Mouse (Mus musculus) embryo, embryonic 11.5 days (tissue): ENCODE measurements at regions not wholly inside any gene's neighbourhood (a gene's known extent, or its start where the extent isn't known, plus 50 kb on each side); places are given as distances from the start of the nearest gene placed in this dataset.
A peak's percentile ranks its signal among the peaks of the same experiment; 100 is the strongest.
"Not testable (repeated sequence)": the region's sequence is repeated elsewhere in the genome, so short reads cannot be mapped to it uniquely, and the experiment has no call there.

ENCODE experiments used
- DNase-seq: peaks from one replicate; pipeline ENCODE4 v3.0.0-alpha.2; 2012; ENCODE audit warnings: low read depth, low spot score

GRCm38 (mm10) chr15:87818566-87818965 is 274.5 kb downstream of the Fam19a5 start:
- DNase-seq = no peak

DNA sequence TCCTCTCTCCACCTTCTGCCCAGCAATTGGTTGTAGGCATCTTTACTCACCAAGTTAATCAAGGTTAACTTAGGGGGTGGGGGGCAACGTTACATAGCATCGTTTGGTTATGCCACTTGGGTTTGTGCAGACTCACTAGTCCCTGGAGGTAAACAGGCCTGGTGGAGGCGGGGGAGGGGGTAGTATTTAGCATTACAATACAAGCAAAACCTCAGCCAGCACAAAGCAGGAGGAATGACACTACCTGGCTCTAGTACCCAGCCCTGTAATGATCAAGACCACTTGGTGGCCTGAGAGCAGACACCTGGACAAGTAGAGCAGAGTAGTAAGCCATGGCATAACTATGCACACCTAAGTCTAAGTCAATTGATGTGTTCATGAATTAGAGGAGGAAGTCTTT is 298.0 kb downstream of the Fam19a5 start:
- DNase-seq = no peak

DNA sequence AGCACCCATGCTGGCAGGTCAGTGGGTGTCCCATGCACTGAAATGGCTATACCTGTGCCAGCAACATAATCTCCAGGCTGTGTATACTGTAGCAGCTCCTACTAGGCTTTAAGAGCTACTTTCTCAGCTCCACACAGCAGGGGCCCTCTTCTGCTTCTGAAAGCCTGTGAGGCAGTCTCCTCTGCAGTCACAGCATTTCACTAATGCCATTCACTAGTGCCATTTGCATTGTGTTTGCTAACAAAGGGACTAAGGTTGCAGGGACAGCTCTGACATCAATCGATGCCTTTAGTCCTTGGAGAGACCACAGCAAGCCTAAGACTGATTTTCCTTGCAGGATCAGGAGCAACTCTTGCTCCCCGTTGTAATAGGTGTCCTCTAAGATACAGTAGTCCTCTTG is 315.0 kb downstream of the Fam19a5 start:
- DNase-seq = no peak

DNA sequence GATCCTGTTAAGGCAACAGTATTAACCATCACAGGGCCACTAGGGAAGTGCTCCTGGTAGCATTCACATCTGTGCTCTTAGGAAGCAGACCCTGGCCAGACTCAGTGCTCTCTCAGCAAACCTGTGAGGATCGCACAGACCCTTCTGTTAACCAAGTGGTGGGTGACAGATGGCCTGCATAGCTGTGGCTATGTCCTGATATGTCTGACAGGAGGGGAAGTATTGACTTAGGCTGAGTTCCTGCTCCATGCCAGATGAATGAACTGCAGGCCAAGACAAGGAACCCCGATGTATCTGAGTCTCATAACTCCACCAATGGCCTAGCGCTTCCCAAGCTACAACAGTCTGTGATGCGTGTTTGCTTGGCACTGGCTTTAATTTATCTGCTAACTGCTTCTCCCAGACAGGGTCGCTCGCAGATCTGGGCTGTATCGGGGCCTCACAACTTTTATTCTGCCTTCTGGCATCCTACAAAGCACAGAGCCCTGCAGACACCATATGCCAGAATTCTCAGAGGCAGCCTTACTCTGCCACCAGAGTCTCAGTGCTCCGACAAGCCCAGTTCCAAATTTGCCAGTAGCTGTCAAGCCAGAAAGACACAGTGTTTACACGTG is 332.3 kb downstream of the Fam19a5 start:
- no peak for DNase-seq

- DNase-seq = no peak
These were observed 346.8 kb downstream of the Fam19a5 start for GRCm38 (mm10) chr15:87890903-87891302.

- DNase-seq = not testable (repeated sequence)
These were observed 350.8 kb downstream of the Fam19a5 start for GRCm38 (mm10) chr15:87894866-87895265.

GRCm38 (mm10) chr15:87898655-87899054 is 354.6 kb downstream of the Fam19a5 start:
- DNase-seq = no peak

GRCm38 (mm10) chr15:87904436-87904835 is 360.3 kb downstream of the Fam19a5 start:
- no peak for DNase-seq

DNA sequence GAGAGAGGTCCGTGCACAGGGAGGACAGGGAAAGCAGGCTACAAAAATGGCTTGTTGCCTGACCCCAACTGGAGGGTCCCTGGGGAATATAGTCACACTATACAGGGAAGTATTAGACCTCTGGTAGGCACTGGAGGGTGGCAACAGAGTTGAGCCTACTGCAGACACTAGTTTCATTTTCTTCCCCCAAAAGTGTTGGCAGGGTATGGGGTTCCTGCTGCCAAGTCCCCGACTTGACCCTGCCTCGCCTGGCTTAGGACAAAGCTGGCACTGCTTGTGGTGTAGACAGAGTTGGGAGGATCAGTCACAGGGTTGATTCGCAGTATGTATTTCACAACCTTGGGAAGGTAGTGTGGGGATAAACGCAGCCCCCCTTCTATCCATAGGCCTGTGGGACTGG is 362.2 kb downstream of the Fam19a5 start:
- DNase-seq = no peak

DNA sequence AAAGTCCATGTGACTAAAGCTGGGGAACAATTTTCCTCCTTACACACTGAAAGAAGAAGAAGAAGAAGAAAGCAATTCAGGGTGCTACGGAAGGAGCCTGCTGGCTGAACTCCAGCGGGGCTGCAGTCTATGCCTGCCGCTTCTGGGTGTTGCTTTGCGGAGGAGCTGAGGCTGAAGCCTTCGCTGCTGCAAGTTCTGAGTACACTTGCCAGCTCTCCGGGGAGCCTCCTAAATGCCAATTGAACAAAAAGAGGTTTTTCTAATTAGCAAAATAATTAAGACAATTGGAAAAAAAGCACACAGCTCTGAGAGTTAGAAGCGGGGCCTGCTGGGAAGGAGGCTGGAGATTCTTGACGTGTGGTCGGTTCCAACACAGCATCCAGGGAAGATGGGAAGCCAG is 378.0 kb downstream of the Fam19a5 start:
- no peak for DNase-seq

GRCm38 (mm10) chr15:87922781-87923446 is 378.8 kb downstream of the Fam19a5 start:
- no peak for DNase-seq

GRCm38 (mm10) chr15:87923906-87924305 is 379.8 kb downstream of the Fam19a5 start:
- DNase-seq = no peak

- no peak for DNase-seq
These were observed 391.9 kb downstream of the Fam19a5 start for GRCm38 (mm10) chr15:87936041-87936440.

GRCm38 (mm10) chr15:87940837-87941236 is 396.7 kb downstream of the Fam19a5 start:
- DNase-seq = peak; percentile 30

- DNase-seq = no peak
These were observed 408.4 kb downstream of the Fam19a5 start for GRCm38 (mm10) chr15:87952531-87952930.

- DNase-seq = no peak
These were observed 411.7 kb downstream of the Fam19a5 start for GRCm38 (mm10) chr15:87955685-87956256.

DNA sequence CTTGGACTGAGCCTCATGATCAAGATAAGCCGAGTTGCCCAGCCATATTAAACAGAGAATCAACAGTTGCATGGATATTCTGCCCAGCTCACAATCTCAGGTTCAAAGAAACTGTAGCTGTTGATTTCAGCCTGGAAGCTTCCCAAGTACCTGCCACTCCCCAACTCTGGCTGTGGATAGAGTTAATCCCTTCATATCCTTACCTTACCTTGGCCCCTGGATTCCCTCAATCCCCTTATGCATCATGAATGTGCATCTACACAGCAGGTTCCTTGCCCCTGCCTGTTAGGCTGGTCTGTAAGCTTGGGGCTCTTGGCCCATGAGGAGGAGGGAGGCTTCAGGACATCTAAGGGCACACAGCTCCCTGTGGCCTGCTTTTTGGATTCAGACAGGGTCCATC is 414.8 kb downstream of the Fam19a5 start:
- no peak for DNase-seq

- no peak for DNase-seq
These were observed 428.5 kb downstream of the Fam19a5 start for GRCm38 (mm10) chr15:87972641-87973040.

DNA sequence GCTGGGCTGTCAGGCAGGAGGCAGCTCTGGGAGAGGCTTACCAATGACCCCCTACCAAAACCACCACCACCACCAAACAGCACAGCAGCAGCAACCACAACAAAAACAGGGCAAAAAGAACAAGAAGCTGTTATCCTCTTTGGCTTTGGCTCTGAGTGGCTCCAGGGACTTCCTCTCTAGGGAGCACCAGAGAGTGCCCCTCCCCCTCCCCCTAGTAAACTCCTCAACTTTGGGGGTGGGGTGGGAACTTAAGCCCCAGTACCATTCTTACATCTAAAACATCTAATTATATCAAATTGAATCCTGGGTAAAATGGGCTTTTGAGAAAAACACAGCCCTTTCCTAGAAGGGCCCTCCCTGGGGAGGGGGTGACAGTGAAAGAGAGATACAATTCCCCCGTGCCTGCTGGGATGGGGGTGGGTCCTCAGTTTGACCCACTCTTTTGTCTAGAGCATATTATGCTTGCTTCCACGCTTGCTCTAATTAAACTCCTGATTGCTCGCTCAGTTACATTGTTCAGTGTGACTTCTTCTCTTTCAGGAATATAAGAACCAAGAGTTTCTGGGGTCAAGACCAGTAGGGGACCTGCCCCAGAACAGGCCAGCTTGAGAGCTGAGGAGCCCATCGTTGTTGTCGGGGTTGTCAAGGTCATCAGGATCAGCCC is 443.4 kb downstream of the Fam19a5 start:
- DNase-seq = no peak

- no peak for DNase-seq
These were observed 450.4 kb downstream of the Fam19a5 start for GRCm38 (mm10) chr15:87994546-87994945.

DNA sequence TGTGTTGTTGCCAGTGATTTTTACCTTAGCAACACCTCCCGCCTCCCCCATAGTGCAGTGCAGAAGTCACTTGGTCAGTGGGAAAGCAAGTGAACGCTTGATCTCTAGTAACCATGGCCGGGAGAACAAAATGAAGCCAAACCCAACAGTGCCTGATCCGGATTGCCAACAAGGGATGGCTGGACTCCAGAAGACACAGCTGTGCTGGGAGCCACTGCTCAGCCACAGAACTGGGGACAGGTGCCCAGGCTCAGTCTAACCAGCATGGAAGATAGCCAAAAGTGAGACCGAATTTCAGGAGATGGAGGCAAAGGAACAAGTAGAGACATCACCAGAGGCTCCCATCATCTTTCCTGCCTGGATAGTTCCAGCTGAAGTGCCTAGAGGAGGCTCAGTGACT is 473.0 kb downstream of the Fam19a5 start:
- DNase-seq = no peak

- DNase-seq = no peak
These were observed 488.7 kb downstream of the Fam19a5 start for GRCm38 (mm10) chr15:88032751-88033150.

GRCm38 (mm10) chr15:88033725-88034124 is 489.6 kb downstream of the Fam19a5 start:
- no peak for DNase-seq
